18 mouse cellular contexts compared by ENCODE assay signal in the genomic region with DNA sequence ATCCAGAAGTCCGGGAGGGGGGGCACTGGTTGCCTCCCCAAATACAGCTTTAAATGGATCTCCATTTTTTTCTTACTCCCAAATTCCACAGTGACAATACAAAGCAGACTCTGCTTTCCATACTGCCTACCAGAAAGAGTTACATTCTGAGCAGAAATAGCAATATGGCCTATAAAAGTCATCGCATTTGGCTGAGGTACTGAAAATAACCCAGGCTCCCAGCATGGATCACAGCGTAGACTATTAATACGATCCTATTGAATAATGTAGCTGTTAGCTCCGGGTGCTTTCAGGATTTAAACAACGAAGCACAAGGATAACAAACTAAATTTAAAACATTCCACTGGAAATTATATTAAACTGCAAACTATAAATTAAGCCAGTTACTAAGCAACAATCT. TPM values are rescaled to one million over a fixed set of nuclear protein-coding genes. Genes with fewer than 3 reads are reported as not detected.
DNase-seq lines count a peak whose midpoint lies in the region; ATAC-seq and TF ChIP-seq lines count a peak whose summit lies in the region.
"Had no signal": no experiment of that assay in that cellular context is flagged by ENCODE, and none has a peak within 500 bp of the region (broad histone marks: within the 10 kb centered on the region; RNA-seq: fewer than 3 reads in every experiment).

No protein-coding gene starts in this region.

- WGBS in forebrain, embryonic 15.5 days: 63% methylated on average over 6 of the region's 6 CpGs
- 91% methylated on average over 6 of the region's 6 CpGs for WGBS in forebrain, embryonic 10.5 days
- WGBS in forebrain, embryonic 16.5 days: 66% methylated on average over 6 of the region's 6 CpGs
- 54% methylated on average over 6 of the region's 6 CpGs for whole genome bisulfite sequencing in neural tube, embryonic 13.5 days
- 84% methylated on average over 6 of the region's 6 CpGs for WGBS in cerebellum, adult 2 months

- no peaks in the 10 kb centered on the region for H3K9me3 ChIP-seq in forebrain, embryonic 15.5 days
- H3K9me3 ChIP-seq in forebrain, embryonic 10.5 days: no peaks in the 10 kb centered on the region
- H3K9me3 ChIP-seq in forebrain, embryonic 16.5 days (ENCODE audit: control insufficient read depth, low read length): no peaks in the 10 kb centered on the region
- no peaks in the 10 kb centered on the region for H3K9me3 ChIP-seq in neural tube, embryonic 13.5 days
- H3K9me3 ChIP-seq: heart, embryonic 13.5 days had no signal

- TF ChIP-seq CTCF in left cerebral cortex, adult 2 months (IDR thresholded peaks at IDR 0.05): no peak
- TF ChIP-seq CTCF in cerebellum, adult 2 months (IDR thresholded peaks at IDR 0.05; ENCODE audit: borderline replicate concordance, insufficient read depth, low read depth, low read length): no peak

- peak overlapping the region; percentile 36; the same call in 1 of the 2 replicates for H3K9ac ChIP-seq in forebrain, embryonic 15.5 days (replicated peaks)
- peak overlapping the region; percentile 35; the same call in 1 of the 2 replicates for H3K9ac ChIP-seq in forebrain, embryonic 16.5 days (replicated peaks; ENCODE audit: low read depth, low read length)
- 0 out of 2 replicates have a peak overlapping the region, but pooled peaks have one; percentile 22 for H3K9ac ChIP-seq in neural tube, embryonic 13.5 days
- H3K9ac ChIP-seq: heart, embryonic 13.5 days had no signal

- no peaks in the 10 kb centered on the region for H3K27me3 ChIP-seq in forebrain, embryonic 15.5 days
- peaks cover 13% of the 10 kb centered on the region for H3K27me3 ChIP-seq in forebrain, embryonic 10.5 days (ENCODE audit: poor library complexity, severe bottlenecking)
- H3K27me3 ChIP-seq in forebrain, embryonic 16.5 days (replicated peaks; ENCODE audit: control insufficient read depth, insufficient read depth, low read length): no peaks in the 10 kb centered on the region
- H3K27me3 ChIP-seq in neural tube, embryonic 13.5 days: peaks cover 3% of the 10 kb centered on the region; the same call in 1 of the 2 replicates
- no peaks in the 10 kb centered on the region for H3K27me3 ChIP-seq in cerebellum, adult 2 months (ENCODE audit: control insufficient read depth, insufficient read depth, low read length)

- no peak for DNase-seq in forebrain, embryonic 10.5 days (ENCODE audit: extremely low spot score, low spot score)
- no peak for DNase-seq in left cerebral cortex, adult 2 months (ENCODE audit: extremely low spot score in 1 of 2, low spot score in 2 of 2)
- DNase-seq in left cerebral cortex, adult 11 months (ENCODE audit: low spot score): no peak
- DNase-seq in cerebellum, adult 9-10 months: no peak
- no peak for DNase-seq in cerebellum, adult 2 months
- DNase-seq: adrenal gland, adult 2 months; cerebellum, adult 11 months; heart, adult 11 months; heart, postnatal 36 days; kidney, adult 11 months; kidney, postnatal 14 days; lung, adult 18-20 months; lung, postnatal 36 days; thymus, postnatal 36 days had no signal

- ATAC-seq in forebrain, embryonic 15.5 days (replicated peaks): no peak
- ATAC-seq in forebrain, embryonic 16.5 days: no peak
- ATAC-seq in neural tube, embryonic 13.5 days (ENCODE audit: low read depth): no peak

- peaks cover 47% of the 10 kb centered on the region for H3K4me1 ChIP-seq in forebrain, embryonic 15.5 days
- peaks cover 20% of the 10 kb centered on the region for H3K4me1 ChIP-seq in forebrain, embryonic 10.5 days
- peaks cover 30% of the 10 kb centered on the region for H3K4me1 ChIP-seq in forebrain, embryonic 16.5 days (replicated peaks; ENCODE audit: control insufficient read depth, insufficient read depth, low read length)
- H3K4me1 ChIP-seq in neural tube, embryonic 13.5 days (replicated peaks): peaks cover 42% of the 10 kb centered on the region
- no peaks in the 10 kb centered on the region for H3K4me1 ChIP-seq in cerebellum, adult 2 months (ENCODE audit: control insufficient read depth, insufficient read depth, low read length)

- peak overlapping the region; percentile 61 for H3K4me2 ChIP-seq in forebrain, embryonic 15.5 days (replicated peaks)
- peak overlapping the region; percentile 58 for H3K4me2 ChIP-seq in forebrain, embryonic 16.5 days (ENCODE audit: low read length)
- peak overlapping the region; percentile 65 for H3K4me2 ChIP-seq in neural tube, embryonic 13.5 days
- H3K4me2 ChIP-seq: heart, embryonic 13.5 days had no signal

- intact Hi-C loops in left cerebral cortex, adult 2 months (cut with DNase I): loop anchor here (2.0 to 5.0 kb wide), 4 partner anchors 65 to 120 kb away; no protein-coding TSS in a partner anchor

- no peaks in the 10 kb centered on the region for H3K36me3 ChIP-seq in forebrain, embryonic 15.5 days
- no peaks in the 10 kb centered on the region for H3K36me3 ChIP-seq in forebrain, embryonic 10.5 days (replicated peaks)
- H3K36me3 ChIP-seq in forebrain, embryonic 16.5 days (ENCODE audit: control insufficient read depth, insufficient read depth): no peaks in the 10 kb centered on the region
- no peaks in the 10 kb centered on the region for H3K36me3 ChIP-seq in neural tube, embryonic 13.5 days
- H3K36me3 ChIP-seq: heart, embryonic 13.5 days had no signal

- H3K4me3 ChIP-seq in forebrain, embryonic 15.5 days: peak overlapping the region; percentile 95
- H3K4me3 ChIP-seq in forebrain, embryonic 10.5 days: no peak overlapping the region
- H3K4me3 ChIP-seq in left cerebral cortex, adult 2 months: peak overlapping the region; percentile 99
- peak overlapping the region; percentile 33 for H3K4me3 ChIP-seq in forebrain, embryonic 16.5 days (replicated peaks; ENCODE audit: low read length)
- peak overlapping the region; percentile 24 for H3K4me3 ChIP-seq in neural tube, embryonic 13.5 days
- H3K4me3 ChIP-seq in cerebellum, adult 2 months (replicated peaks; ENCODE audit: insufficient read depth, low read depth, low read length): no peak overlapping the region
- H3K4me3 ChIP-seq: heart, embryonic 13.5 days had no signal

- no peak for TF ChIP-seq POLR2A in cerebellum, adult 2 months (IDR thresholded peaks at IDR 0.05; ENCODE audit: borderline replicate concordance, insufficient read depth, low read length)

- no peak overlapping the region for H3K27ac ChIP-seq in forebrain, embryonic 15.5 days (replicated peaks)
- no peak overlapping the region for H3K27ac ChIP-seq in forebrain, embryonic 10.5 days
- H3K27ac ChIP-seq in left cerebral cortex, adult 2 months: peak overlapping the region; percentile 41
- no peak overlapping the region; the same call in 1 of the 2 replicates for H3K27ac ChIP-seq in forebrain, embryonic 16.5 days (ENCODE audit: low read length)
- 0 out of 2 replicates have a peak overlapping the region, but pooled peaks have one; percentile 49 for H3K27ac ChIP-seq in neural tube, embryonic 13.5 days (replicated peaks)
- no peak overlapping the region for H3K27ac ChIP-seq in cerebellum, adult 2 months (ENCODE audit: insufficient read depth, low read length)
- H3K27ac ChIP-seq: heart, embryonic 13.5 days had no signal

RNA-seq across cellular contexts. Expression of a gene that starts 2.8 kb away (rescaled TPM):
- polyA plus RNA-seq in forebrain, embryonic 15.5 days (2015; fragmentation: Nextera tagmentation; extraction: Ambion mirVana): 122 TPM in 2 replicates
- polyA plus RNA-seq in forebrain, embryonic 10.5 days (2016; fragmentation: Nextera tagmentation; extraction: Ambion mirVana): 7.3 and 9.8 TPM in 2 replicates
- total RNA-seq in left cerebral cortex, adult 2 months (2021): 100 to 1,000 TPM; 164 to 179 TPM
- 124 and 134 TPM in 2 replicates for polyA plus RNA-seq in forebrain, embryonic 16.5 days (2015; fragmentation: Nextera tagmentation; extraction: Ambion mirVana)
- 42.6 and 47.7 TPM in 2 replicates for polyA plus RNA-seq in neural tube, embryonic 13.5 days (2015; fragmentation: Nextera tagmentation; extraction: Ambion mirVana)
- polyA plus RNA-seq in cerebellum, adult 2 months (2012; rRNA removed): 33.5 and 36.8 TPM in 2 replicates

Comparison
In these comparisons a context has a peak if more than half of its experiments do, and no peak if none do; other contexts are left out.
1. H3K4me3 ChIP-seq: peak in forebrain, embryonic 15.5 days (single experiment), left cerebral cortex, adult 2 months (single experiment), forebrain, embryonic 16.5 days (single experiment) and neural tube, embryonic 13.5 days (single experiment); none in forebrain, embryonic 10.5 days (single experiment) and cerebellum, adult 2 months (single experiment).
2. H3K27ac ChIP-seq: peak in left cerebral cortex, adult 2 months (single experiment) and neural tube, embryonic 13.5 days (single experiment); none in forebrain, embryonic 15.5 days (single experiment), forebrain, embryonic 10.5 days (single experiment), forebrain, embryonic 16.5 days (single experiment) and cerebellum, adult 2 months (single experiment).
3. Peak in every context shown above with its lines, with median percentiles within 50 percentile points of each other: H3K4me2 ChIP-seq and H3K9ac ChIP-seq.